Mouse (Mus musculus): ENCODE data around the gene Ntrk1. TPM values are rescaled to one million over a fixed set of nuclear protein-coding genes. Genes with fewer than 3 reads are reported as not detected.

Gene Ntrk1
- total RNA-seq, 2 experiments from 2014 or later = not detected

DNA sequence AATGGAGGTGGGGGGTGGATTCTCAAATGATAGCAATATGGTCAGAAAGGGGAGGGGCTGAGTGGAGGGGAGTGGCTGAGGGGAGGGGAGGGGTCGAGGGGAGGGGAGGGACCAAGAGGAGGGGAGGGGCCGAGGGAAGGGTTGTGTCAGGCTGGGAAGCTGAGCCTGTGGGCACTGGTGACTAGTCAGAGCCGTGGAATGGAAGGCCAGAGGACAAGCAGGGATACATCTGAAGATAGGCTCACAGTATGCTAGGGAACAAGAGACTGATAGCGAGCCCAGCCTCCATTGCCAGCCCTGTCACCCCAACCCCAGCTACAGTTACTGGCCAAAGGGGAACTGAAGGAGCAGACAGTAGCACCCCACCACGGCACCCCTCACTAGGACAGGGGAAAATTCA, 36.3 kb downstream of the Ntrk1 start:
- intact Hi-C loops (cut with DNase I) = loop anchor here (5.0 kb wide), 1 partner anchor 59 kb away; no protein-coding TSS in a partner anchor
- no peak for DNase-seq

DNA sequence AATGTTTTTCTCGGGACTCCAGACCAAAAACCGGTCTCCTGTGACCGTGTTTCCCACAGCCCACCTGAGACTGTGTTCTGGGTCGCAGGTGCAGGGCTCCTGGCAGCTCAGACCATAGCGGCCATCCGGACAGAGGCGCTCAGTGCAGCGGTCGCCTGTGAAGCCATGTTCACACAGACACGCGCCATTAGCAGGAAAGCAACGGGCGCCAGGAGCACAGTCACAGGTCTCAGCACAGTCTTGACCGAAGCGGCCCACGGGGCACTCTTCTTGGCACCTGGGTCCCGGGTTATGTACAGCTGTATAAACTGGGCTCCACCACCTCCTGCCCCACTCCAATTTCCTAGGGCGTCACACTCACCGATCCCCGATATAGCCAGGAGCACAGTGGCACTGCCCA, 38.5 kb downstream of the Ntrk1 start:
- intact Hi-C loops (cut with DNase I) = loop anchor here (5.0 kb wide), 1 partner anchor 61 kb away; no protein-coding TSS in a partner anchor

DNA sequence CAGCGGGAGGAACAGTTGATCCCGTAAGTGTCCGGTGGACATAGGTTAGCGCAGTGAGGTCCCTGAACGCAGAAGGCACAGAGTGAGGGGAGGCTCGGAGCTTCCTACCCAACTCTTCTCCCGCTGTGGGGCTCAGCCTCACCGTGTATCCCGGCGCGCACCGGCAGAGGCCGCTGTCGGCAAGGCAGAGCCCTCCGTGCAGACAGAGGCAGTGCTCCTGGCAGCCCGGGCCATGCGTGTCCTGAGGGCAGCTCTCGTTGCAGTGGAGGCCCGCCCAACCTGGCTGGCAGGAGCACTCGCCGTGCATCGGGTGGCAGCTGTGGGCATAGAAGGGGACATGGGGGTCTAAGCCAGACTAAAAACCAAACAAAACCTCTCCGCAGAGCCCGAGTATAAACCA, 39.0 kb downstream of the Ntrk1 start:
- peak; percentile 81 to 84 for DNase-seq
- intact Hi-C loops (cut with DNase I) = loop anchor here (5.0 kb wide), 1 partner anchor 61 kb away; no protein-coding TSS in a partner anchor

More for the DNA sequence above, 38.5 kb downstream of the Ntrk1 start:
- DNase-seq = no peak

DNA sequence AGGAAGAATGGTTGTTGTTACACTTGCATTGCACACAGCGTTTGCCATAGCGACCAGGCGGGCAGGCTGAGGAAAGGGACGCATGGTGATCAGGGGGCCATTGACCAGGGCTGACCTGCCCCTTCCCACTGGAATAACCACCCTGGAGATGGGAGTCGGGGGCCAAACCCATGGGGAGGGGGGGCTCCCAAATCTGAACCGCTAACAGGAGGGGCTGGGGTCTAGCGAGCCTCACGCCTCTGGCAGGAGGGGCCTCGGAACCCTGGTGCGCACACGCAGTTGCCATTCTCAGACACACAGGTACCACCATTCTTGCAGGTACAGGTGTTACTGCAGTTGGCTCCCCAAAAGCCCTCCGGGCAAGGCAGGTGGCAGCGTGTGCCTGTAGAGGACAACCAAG, 41.1 kb downstream of the Ntrk1 start:
- intact Hi-C loops (cut with DNase I) = no loop called here
- no peak for DNase-seq

DNA sequence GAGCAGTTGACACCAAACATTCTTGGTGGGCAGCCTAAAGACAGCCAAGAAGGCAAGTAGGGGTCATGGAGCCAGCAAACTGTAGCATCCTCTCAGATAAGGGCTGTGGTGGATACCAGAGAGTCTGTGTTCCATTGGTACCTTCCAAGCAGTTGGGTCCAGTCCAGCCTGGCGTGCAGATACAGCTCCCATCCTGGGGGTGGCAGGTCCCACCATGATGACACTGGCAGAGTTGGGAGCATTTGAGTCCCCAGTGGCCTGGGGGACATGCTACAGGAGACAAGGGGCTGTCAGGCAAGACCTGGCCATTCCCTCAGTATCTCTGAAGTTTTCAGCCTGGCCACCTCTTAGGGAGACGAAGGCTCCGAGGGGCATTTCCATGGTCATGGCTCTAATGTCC, 42.4 kb downstream of the Ntrk1 start:
- intact Hi-C loops (cut with DNase I) = no loop called here
- DNase-seq = no peak

DNA sequence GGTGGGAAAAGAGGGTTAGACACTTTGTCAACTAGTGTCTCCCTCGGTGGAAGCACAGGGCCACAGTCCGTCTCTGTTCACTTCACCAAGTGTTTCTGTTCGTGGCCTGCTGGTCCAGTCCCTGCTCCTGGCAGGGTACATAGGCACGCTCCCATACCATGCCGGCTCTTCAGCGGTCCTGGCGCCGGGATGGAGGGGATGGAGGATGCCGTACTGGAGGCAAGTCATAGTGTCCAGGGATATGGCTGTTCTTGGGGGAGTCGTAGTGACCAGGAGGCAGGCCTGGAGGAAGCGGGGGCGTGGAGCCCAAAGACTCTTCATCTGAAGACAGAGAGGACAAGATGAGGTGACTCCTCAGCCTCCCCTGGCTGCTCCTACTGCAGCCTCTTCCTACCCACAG, 45.0 kb downstream of the Ntrk1 start:
- intact Hi-C loops (cut with DNase I) = loop anchor here (2.0 kb wide), 1 partner anchor 19 kb away; no protein-coding TSS in a partner anchor
- no peak for DNase-seq

DNA sequence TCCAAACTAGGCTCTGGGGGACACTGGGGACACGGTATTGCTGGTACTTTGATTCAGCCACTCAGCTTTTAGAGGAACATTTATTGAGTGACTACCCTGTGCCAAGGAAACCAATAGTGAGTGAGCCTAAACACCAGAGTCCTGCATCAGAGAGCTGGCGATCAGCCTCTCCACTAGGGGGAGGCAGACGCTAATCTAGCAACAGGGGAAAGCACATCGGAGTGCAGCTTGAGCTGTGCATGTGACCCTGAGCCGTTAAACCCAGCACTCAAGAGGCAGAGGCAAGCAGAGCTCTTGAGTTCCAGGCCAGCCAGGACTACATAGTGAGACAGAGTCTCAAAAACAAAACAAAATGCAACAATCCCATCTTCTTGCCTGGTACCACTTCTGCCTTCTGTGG, 45.9 kb downstream of the Ntrk1 start:
- intact Hi-C loops (cut with DNase I) = loop anchor here (2.0 kb wide), 1 partner anchor 20 kb away; no protein-coding TSS in a partner anchor
- peak; percentile 45 to 51 for DNase-seq

DNA sequence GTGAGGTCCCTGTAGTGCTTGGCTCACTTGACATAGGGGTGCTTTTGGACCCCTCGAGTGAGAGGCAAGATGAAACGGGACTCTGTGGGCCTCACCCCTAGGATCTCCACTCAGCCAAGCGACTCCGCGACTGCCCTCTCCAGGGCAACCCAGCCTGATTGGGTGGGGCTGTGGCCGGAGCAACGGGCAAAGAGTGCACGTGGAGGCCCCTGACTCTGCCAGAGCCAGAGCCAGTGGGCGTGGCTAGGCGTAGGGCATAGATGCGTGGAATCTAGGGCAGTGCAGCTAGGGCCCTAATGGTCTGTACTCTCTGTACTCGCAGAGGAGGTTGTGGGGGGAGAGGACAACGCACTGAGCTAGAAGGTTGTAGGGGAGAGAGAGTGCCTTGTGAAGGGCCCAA, 46.5 kb downstream of the Ntrk1 start, which contains the start of gene Lrrc71:
Lrrc71 (minus strand) TSS at position 195 of the 400 bp plus-strand sequence.
- no peak for DNase-seq
- intact Hi-C loops (cut with DNase I) = loop anchor here (2.0 kb wide), 1 partner anchor 20 kb away; no protein-coding TSS in a partner anchor

DNA sequence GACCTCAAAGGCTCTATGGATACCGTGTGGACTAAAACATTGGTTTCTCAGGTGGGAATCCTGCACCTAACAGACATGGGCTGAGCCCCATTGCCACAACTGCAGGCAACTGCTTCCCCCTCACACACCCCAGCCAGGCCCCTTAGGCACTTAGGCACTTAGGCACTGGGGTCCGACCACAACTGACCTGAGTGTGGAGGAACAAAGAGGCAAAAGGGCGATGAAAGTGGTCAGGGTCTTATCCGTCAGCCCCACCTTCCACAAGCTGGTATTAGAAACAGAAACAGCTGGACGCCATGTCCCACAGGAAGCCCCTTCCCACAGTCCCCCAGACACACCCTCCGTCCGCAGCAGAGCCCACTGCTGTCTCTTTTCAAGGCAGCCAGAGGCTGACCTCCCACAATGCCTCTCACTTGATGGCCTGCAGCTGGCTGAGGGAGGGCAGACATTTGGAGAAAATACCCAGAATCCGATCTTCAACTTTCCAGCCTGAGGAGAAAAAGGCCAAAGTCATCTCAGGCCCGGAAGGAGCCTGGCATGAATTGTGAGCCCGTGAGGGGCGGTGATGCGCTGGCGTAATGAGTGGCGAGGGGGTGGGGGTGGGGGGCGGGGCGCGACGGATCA, 49.8 kb downstream of the Ntrk1 start:
- DNase-seq = no peak
- intact Hi-C loops (cut with DNase I) = no loop called here

DNA sequence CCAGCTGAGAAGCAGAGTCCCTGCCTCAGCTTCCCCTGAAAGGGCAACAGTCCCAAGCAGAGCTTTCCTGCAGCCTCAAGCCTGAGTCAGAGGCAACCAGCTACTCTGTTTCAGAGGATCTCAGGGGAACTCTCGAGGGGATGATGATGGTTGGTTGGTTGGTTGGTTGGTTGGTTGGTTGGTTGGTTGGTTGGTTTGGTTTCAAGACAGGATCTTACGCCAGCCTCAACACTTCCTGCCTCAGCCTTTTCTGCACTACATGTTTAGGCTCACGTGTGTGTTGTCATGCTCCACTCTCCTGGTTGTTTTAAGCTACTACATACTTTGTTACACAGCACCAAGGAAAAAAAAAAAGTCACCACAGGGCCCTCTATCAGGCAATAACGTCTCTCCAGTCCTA, 51.0 kb downstream of the Ntrk1 start:
- intact Hi-C loops (cut with DNase I) = no loop called here
- DNase-seq = no peak

DNA sequence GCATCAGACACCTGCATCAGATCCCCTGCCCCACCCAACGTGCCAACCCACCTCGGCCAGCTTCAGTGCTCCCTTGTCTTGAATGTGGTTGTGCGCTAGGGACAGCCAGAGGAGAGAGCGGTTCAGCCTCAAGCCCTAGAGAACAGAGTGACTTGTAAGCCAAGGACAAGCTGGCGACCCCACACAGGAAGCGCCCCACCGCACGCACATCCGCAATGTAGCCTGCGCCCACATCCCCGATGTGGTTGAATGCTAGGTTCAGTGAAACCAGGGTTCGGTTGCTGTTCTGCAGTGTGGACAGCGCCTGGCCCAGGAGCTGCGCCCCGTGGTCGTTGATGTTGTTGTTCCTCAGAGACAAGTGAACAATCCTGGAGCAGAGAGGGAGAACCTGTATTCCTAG, 52.2 kb downstream of the Ntrk1 start:
- DNase-seq = no peak
- intact Hi-C loops (cut with DNase I) = no loop called here

DNA sequence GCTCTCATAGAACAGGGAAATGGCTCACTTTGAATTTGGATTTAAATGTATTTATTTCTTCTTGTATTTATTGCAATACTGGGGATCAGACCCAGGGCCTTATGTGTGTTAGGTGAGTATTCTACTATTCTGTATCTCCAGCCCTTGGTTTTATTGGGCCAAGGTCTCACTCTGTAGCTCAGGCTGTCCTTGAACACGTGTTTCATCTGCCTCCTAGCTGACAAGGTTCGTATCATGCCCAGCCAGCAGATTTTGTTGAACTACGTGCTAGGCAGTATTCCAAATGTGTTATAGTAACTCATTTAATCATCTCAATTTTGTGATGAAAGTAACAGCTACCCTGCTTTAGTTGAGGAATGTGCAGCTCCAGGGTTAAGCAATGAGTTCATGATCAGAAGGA, 52.9 kb downstream of the Ntrk1 start:
- intact Hi-C loops (cut with DNase I) = no loop called here
- no peak for DNase-seq

DNA sequence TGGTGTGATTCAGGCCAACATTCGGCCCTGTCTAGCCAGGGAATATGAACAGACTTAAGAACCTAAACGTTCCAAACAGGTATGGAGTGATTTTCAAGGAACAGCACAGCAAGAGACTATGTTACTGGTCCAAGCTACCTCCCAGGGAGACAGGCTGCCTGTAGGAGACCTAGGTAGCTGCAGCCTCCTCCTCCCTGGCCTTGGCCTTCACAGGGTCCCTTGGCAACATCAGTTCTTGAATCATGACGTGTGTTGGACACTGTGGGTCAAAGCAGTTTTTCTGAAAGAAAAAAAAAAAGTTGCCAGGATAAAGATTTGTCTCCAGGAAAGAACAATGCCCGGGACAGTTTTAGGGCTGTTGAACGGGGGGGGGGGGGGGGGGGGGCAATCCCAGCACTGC, 56.1 kb downstream of the Ntrk1 start:
- no peak for DNase-seq
- intact Hi-C loops (cut with DNase I) = no loop called here

DNA sequence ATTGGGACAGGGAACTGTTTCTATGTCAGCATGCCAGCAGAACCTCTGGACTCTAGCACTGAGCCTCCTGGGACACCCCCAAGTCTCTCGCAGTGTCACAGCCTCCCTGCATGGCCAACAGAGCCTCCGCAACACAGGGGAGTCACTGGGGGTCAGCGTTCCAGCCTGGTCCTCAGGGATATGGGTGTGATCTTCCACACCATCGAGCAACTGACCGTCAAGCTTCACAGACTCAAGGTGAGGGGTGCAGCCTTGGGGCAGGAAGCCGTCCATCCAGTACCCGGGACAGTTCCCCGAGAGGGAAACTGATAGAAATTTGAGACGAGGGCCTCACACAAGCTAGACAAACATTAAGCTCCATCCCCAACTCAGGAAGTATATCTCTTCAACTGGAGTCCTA, 59.6 kb downstream of the Ntrk1 start:
- no peak for DNase-seq
- intact Hi-C loops (cut with DNase I) = no loop called here

DNA sequence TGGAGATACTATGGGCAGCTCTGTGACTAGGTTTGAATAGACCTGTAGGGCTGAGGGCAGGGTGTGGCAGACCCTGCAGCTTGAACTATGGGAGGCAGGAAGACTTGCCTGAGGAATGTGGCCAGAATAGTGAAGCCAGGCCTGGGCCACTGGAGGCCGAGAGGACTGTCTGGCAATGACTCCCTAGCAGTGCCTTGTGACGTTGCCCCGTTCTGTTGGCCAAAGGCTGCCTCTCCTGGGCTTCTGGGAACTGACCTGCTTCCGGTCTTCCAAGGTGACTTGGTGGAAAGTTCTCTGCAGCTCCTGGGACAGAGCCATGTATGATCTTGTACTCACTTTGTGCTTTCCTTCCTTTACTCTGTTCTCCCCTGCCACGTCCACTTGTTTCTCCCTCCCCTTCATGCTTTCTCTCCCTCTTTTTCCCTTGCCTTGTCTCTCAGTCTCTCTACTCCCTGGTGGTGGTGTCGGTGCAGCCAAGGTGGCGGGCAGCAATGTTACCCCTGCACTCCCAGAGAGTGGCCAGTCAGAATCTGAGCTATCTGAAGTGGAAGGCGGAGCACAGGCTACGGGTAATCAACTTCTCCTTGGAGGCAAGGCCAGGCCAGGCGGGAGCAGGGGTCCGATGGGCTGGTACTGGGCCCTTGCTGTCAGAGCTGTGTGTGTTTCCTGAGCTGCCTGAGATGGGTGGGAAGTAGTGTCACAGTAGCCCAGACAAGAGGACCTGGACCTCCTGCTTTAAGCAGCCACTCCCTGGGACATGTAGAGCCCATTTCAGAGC, 60.8 kb downstream of the Ntrk1 start:
- no peak for DNase-seq
- intact Hi-C loops (cut with DNase I) = no loop called here

DNA sequence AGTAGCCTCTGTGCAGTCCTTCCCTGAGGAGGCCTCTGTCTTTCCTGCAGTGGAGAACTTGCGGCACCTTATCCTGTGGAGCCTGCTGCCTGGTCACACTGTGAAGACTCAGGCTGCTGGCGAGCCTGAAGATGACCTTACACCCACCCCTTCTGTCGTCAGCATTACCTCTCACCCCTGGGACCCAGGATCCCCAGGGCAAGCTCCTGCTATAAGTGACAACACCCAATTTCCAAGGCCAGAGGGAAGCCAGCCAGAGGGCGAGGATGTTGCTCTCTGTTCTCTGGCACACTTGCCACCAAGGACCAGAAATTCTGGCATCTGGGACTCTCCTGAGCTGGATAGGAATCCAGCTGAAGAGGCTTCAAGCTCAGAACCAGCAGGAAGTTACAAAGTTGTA, 61.9 kb downstream of the Ntrk1 start:
- intact Hi-C loops (cut with DNase I) = no loop called here
- no peak for DNase-seq

DNA sequence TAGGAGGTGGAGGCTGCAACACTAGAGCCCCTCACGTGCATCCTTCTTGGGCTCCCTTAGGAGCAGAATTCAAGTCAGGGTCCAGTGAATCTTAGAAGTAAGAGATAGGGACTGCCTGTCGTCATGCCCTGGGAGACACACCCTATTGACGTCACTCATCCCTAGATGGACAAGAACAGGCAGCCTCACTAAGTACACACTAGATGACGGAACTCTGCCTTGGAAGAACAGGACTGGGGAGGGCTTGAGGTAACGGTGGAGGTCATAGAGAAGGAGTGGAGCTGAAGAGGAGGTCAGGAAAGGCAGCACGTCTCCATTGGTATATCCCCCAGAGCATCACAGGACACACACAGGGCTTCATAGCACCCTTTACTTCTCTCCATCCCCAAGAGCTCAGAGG, 66.3 kb downstream of the Ntrk1 start:
- intact Hi-C loops (cut with DNase I) = no loop called here
- peak in 1 of 2 experiments; percentile 7 for DNase-seq

Other genes with a start within 250 kb of the Ntrk1 start
- 10 to 100 TPM; 16.5 to 16.9 TPM for gene Arhgef11, start 177.6 kb downstream of the Ntrk1 start, total RNA-seq (2021)
- gene Lrrc71, start 46.5 kb downstream of the Ntrk1 start, total RNA-seq (2021) = under 1 TPM; 0.20 to 0.49 TPM
- gene Insrr, start 1.8 kb upstream of the Ntrk1 start, total RNA-seq (2021) = not detected
- 1 to 10 TPM; 4.8 to 8.3 TPM for gene Pear1, start 29.1 kb upstream of the Ntrk1 start, total RNA-seq (2021)
- under 1 TPM in 1 of 2 experiments, not detected in 1; 0.13 TPM for gene Sh2d2a, start 51.6 kb upstream of the Ntrk1 start, total RNA-seq (2021)
- gene Prcc, start 90.4 kb upstream of the Ntrk1 start, total RNA-seq (2021) = 10 to 100 TPM; 43.8 to 45.5 TPM
- 100 to 1,000 TPM; 183 to 199 TPM for gene Hdgf, start 111.2 kb upstream of the Ntrk1 start, total RNA-seq (2021)
- 10 to 100 TPM; 36.7 to 42.3 TPM for gene Mrpl24, start 124.3 kb upstream of the Ntrk1 start, total RNA-seq (2021)
- gene Isg20l2, start 135.2 kb upstream of the Ntrk1 start, total RNA-seq (2021) = 1 to 10 TPM; 6.2 to 8.0 TPM
- 1 to 10 TPM; 3.0 to 4.1 TPM for gene Rrnad1, start 135.6 kb upstream of the Ntrk1 start, total RNA-seq (2021)
- under 1 TPM; 0.37 to 0.48 TPM for gene Crabp2, start 153.5 kb upstream of the Ntrk1 start, total RNA-seq (2021)
- gene Nes, start 175.9 kb upstream of the Ntrk1 start, total RNA-seq (2021) = 10 to 100 TPM; 15.4 to 20.5 TPM
- gene Bcan, start 205.1 kb upstream of the Ntrk1 start, total RNA-seq (2021) = under 1 TPM; 0.08 to 0.17 TPM
- gene Hapln2, start 232.4 kb upstream of the Ntrk1 start, total RNA-seq (2021) = under 1 TPM in 1 of 2 experiments, not detected in 1; 0.42 TPM
- 10 to 100 TPM; 16.0 to 17.1 TPM for gene Gpatch4, start 247.9 kb upstream of the Ntrk1 start, total RNA-seq (2021)

Data from gastrocnemius, postnatal 36 days (tissue).